Mouse (Mus musculus) hindbrain, embryonic 10.5 days (tissue): Measurements from ENCODE around the gene Slc35d2. TPM values are rescaled to one million over a fixed set of nuclear protein-coding genes. Genes with fewer than 3 reads are reported as not detected.

Experiments
- DNase-seq: peaks from one replicate; pipeline ENCODE4 v3.0.0-alpha.2; 2017; ENCODE audit warnings: low spot score
- H3K27ac ChIP-seq: fragments of 300-500 bp; sonication (generic); 2 replicates; pipeline ENCODE4 v1.5.1; 2016; ENCODE audit warnings: mild to moderate bottlenecking, moderate library complexity
- H3K27me3 ChIP-seq: fragments of 300-500 bp; sonication (generic); 2 replicates; pipeline ENCODE4 v1.6.1; 2016; ENCODE audit warnings: mild to moderate bottlenecking; ENCODE audit not compliant: poor library complexity, insufficient read depth, severe bottlenecking
- H3K36me3 ChIP-seq: fragments of 300-500 bp; sonication (generic); 2 replicates; pipeline ENCODE4 v1.6.1; 2016; ENCODE audit warnings: mild to moderate bottlenecking, moderate library complexity
- H3K4me1 ChIP-seq: fragments of 300-500 bp; sonication (generic); replicated peaks from 2 replicates; pipeline ENCODE4 v1.6.1; 2016; ENCODE audit warnings: mild to moderate bottlenecking
- H3K4me3 ChIP-seq: fragments of 300-500 bp; sonication (generic); 2 replicates; pipeline ENCODE4 v1.5.1; 2016; ENCODE audit warnings: mild to moderate bottlenecking, moderate library complexity
- H3K9me3 ChIP-seq: fragments of 300-500 bp; sonication (generic); 2 replicates; pipeline ENCODE4 v1.6.1; 2016; ENCODE audit warnings: mild to moderate bottlenecking, moderate library complexity
- WGBS: fragments of 180-500 bp; shearing (Covaris S2); methylation state at CpG from one replicate; pipeline ENCODE4 v1.1.7; 2016; 5-methylcytosine and 5-hydroxymethylcytosine counted together
- polyA plus RNA-seq: library from polyadenylated mRNA; unstranded; fragments of >200 nt; fragmentation: Nextera tagmentation; extraction: Ambion mirVana; gene quantifications from 2 replicates; pipeline ENCODE4 v1.2.1, GENCODE M21; 2016

Gene Slc35d2
- polyA plus RNA-seq, 1 experiment from 2014 or later: 6.9 TPM

DNA sequence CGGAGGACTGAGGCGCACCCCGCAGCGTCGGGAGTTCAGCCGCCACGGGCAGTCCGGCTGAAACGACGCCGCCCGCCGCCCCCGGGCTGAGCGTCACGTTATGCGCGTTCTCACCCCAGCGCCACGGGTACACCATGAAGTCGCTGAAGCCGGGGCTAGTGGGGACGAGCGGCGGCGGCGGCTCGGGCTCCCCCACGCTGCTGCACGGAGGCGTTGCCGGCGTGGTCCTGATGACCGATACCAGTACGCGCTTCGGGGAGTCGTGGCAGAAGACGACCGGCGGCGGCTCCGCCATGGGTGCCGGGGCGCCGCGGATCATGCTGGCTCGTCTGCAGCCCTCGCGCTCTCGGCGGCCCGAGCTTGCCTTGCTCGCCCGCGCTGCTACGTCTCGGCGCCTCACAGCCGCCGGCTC lies 23.5 kb upstream of the Slc35d2 start:
- no peak for DNase-seq
- H3K27me3 ChIP-seq: no peaks in the 10 kb centered on the region
- peak overlapping the region; percentile 94 for H3K27ac ChIP-seq
- under 1% methylated on average over 61 of the region's 61 CpGs for WGBS
- H3K4me3 ChIP-seq: peak overlapping the region; percentile 95
- H3K36me3 ChIP-seq: no peaks in the 10 kb centered on the region; the same call in 1 of the 2 replicates
- H3K9me3 ChIP-seq: no peaks in the 10 kb centered on the region
- H3K4me1 ChIP-seq: peaks cover 58% of the 10 kb centered on the region

DNA sequence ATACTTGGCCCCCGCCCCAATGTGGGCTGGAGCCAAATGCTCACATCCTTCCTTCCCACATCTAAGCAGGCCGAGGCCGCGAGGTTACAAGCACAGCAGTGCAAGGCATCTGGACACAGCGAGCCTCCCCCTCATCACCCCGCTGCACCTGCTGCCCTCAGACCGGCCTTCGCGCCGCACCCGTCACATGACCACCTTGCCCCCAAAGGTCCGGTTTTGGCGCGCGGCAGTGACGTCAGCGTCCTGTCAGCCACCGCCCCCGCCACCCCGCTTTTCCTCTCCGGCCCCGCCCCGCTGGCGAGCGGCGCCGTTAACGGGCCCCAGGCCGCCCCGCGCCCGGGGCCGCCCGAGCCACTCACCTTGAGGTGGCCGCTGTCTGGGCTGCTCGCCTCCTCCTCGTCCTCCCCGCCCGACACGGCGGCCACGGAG lies 23.1 kb upstream of the Slc35d2 start:
- under 1% methylated on average over 42 of the region's 42 CpGs for WGBS
- peak; percentile 89 for DNase-seq
- peak overlapping the region; percentile 94 for H3K27ac ChIP-seq

DNA sequence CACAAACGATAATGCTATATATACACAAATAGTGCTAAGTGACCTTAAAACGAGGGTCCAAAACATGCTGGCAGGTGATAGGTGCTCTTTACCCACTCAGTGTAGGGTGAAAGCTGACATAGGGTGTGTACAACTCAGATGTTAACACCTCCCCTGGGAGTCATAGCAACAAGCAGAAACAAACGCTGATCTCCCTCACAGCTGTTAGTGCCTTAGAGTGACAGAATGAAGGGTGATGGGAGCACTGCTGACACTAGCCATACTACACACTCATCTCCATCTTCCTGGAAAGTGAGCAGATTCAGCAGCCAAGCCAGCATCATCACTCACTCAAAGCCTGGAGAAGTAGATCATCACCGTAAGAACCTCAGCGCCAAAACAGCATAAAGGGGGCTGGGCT lies 21.0 kb upstream of the Slc35d2 start:
- WGBS: 79% methylated on average over 5 of the region's 5 CpGs
- peak overlapping the region; percentile 95 for H3K4me3 ChIP-seq
- H3K4me1 ChIP-seq: peaks cover 52% of the 10 kb centered on the region
- no peak overlapping the region for H3K27ac ChIP-seq
- no peaks in the 10 kb centered on the region for H3K9me3 ChIP-seq
- no peak for DNase-seq
- H3K27me3 ChIP-seq: no peaks in the 10 kb centered on the region
- H3K36me3 ChIP-seq: peaks cover under 1% of the 10 kb centered on the region; the same call in 1 of the 2 replicates

More for the DNA sequence above, 23.1 kb upstream of the Slc35d2 start:
- Histone ChIP-seq H3K9me3 (no peaks in the 10 kb centered on the region), H3K4me3 (peak overlapping the region; percentile 95), H3K4me1 (peaks cover 58% of the 10 kb centered on the region), H3K27me3 (no peaks in the 10 kb centered on the region), H3K36me3 (no peaks in the 10 kb centered on the region; the same call in 1 of the 2 replicates)

DNA sequence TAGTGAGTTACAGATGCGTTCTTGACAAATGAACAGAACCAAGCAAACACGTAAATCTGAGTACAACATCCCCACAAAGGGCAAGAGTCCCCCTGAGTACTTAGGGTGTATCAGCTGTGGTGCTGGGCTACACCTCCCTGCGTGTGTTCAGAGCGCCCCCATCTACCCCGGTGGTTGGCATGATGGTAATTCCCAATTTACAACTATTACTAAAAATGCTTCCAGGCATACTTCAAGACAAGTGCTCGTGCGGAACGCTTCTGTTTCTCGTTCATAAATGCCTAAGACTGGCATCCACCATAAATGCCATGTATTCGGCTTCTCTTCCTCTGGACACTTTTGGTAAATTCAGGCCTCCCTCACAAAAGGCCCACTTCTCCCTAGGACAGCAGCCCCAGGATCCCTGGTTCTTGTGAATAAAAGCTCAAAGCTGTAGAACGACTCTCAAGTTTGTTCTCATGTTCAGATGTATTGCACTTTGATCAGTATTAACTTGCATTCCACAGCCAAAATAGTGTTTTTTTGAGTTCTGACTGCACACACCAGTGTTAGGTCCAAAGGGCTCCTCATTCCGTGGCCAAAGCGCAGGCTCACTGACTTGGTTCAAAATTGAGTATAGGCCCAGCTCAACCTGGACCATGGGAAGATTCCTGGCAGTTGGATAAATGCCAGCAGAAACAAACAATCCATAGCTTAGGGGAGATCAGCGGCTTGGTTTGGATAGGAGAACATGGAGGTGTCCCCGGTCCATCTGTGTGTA lies 628 bp upstream of the Slc35d2 start:
- DNase-seq: peak; percentile 38
- Histone ChIP-seq H3K4me3 (peak overlapping the region; percentile 62), H3K27me3 (no peaks in the 10 kb centered on the region), H3K27ac (peak overlapping the region; percentile 87), H3K36me3 (peaks cover 36% of the 10 kb centered on the region), H3K9me3 (no peaks in the 10 kb centered on the region), H3K4me1 (peaks cover 24% of the 10 kb centered on the region)
- 47% methylated on average over 15 of the region's 15 CpGs for WGBS

DNA sequence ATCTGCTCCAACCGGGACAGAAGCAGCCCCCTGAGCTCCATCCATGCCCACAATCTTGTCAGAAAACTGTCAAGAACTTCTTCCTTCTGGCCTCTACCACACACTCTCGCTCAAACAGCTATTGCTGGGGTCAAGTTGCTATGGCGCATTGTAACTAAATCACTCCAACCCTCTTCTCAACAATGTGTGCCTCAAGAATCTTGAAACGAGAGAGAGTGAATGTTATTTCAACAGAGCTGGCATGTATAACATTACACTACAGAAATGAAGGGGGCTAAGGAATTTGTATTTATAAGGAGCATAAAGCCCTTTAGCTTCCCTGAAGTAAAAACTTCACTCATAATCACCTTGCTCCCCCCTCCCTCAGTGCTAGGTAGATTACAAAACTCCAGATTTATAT lies 2.9 kb downstream of the Slc35d2 start:
- H3K4me3 ChIP-seq: no peak overlapping the region
- H3K36me3 ChIP-seq: 0 out of 2 replicates have a peak, but pooled peaks cover 5% of the 10 kb centered on the region
- DNase-seq: no peak
- H3K9me3 ChIP-seq: no peaks in the 10 kb centered on the region
- 65% methylated on average over 4 of the region's 4 CpGs for WGBS
- H3K4me1 ChIP-seq: peaks cover 24% of the 10 kb centered on the region
- H3K27me3 ChIP-seq: no peaks in the 10 kb centered on the region
- no peak overlapping the region for H3K27ac ChIP-seq

DNA sequence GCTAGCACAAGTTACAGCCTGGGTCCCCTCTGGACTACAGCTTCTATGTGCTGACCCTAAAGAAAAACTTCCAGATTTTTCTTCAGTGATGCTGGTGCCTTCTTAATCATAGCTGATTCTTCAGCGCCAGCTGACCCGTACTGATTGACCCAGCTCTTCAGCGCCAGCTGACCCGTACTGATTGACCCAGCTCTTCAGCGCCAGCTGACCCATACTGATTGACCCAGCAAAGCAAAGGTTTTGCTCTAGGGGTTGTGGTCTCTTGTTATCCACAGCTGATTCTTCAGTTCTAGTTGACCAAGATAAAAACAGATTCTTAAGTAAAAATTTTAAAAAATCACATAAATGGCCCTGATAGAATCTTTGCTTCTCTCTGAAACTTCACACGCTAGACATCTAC lies 4.3 kb downstream of the Slc35d2 start:
- H3K27ac ChIP-seq: no peak overlapping the region
- no peaks in the 10 kb centered on the region for H3K9me3 ChIP-seq
- no peak for DNase-seq
- H3K27me3 ChIP-seq: no peaks in the 10 kb centered on the region
- no peaks in the 10 kb centered on the region for H3K36me3 ChIP-seq
- H3K4me1 ChIP-seq: peaks cover 24% of the 10 kb centered on the region
- 84% methylated on average over 6 of the region's 6 CpGs for WGBS
- no peak overlapping the region for H3K4me3 ChIP-seq

DNA sequence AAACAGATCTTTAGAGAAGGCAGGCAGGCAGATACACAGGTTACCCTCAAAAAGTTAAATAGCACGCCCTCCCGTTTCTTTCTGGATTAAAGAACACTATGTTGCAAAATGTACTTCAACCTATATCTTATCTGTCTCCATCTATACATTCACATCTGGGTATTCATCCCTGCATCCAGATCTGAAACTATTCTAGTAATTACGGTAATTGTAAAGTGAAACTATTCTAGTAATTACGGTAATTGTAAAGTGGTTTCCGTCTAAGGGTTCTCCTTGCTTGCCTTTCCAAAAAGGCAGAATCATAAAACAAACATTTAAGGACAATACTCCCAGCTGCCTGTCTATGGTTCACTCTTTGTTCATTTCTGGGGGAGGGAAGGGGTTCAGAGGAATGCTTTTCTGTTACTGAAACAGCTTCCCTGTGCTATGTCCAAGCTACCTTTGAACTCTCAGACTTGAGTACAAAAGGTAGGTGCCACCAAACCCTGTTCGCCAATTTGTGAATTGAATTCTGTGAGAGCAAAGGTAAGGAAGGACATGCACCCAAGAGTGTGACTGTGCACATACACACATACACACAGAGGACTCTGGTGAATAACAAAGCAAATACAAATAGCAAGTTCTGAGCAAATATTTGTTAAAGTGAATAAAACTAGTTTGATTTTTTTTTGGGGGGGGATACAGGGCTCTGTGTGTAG lies 5.5 kb downstream of the Slc35d2 start:
- WGBS: 28% methylated on average over 6 of the region's 6 CpGs
- no peak for DNase-seq
- Histone ChIP-seq H3K27ac (no peak overlapping the region), H3K9me3 (no peaks in the 10 kb centered on the region), H3K27me3 (no peaks in the 10 kb centered on the region), H3K4me1 (peaks cover 14% of the 10 kb centered on the region), H3K4me3 (no peak overlapping the region), H3K36me3 (no peaks in the 10 kb centered on the region)

DNA sequence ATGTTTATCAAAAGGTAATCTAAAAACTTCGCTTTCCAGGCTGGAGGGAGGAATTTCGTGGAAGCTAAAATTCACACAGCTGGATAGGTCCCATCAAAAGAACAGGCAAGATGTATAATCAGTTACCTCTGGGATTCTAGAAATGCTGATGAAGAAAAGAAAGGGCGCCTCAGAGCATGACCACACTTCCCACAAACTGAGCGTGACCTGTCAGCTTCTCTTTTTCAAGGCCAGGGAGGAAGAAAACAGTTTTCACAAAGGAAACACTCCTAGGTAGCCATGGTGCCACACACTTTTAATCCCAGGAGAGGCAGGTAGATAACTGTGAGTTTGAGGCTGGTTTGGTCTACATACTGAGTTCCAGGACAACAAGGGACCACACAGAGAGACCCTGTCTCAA lies 8.4 kb downstream of the Slc35d2 start:
- WGBS: 54% methylated on average over 4 of the region's 4 CpGs
- Histone ChIP-seq H3K9me3 (no peaks in the 10 kb centered on the region), H3K27me3 (no peaks in the 10 kb centered on the region), H3K27ac (no peak overlapping the region), H3K4me1 (peaks cover 2% of the 10 kb centered on the region), H3K4me3 (no peak overlapping the region), H3K36me3 (no peaks in the 10 kb centered on the region)
- DNase-seq: no peak

DNA sequence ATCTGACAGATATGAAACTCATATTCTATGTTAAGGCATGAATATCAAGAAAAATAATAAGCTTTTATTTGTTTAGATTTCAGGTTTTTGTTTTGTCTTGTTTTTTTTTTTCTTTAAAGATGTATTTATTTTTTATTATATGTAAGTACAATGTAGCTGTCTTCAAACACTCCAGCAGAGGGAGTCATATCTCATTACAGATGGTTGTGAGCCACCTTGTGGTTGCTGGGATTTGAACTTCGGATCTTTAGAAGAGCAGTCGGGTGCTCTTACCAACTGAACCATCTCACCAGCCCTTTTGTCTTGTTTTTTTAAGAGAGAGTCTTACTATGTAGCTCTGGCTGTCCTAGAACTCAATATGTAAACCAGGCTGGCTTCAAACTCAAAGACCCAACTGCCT lies 11.7 kb downstream of the Slc35d2 start:
- no peaks in the 10 kb centered on the region for H3K27me3 ChIP-seq
- H3K36me3 ChIP-seq: no peaks in the 10 kb centered on the region
- WGBS: 61% methylated on average over 2 of the region's 2 CpGs
- no peak overlapping the region for H3K4me3 ChIP-seq
- DNase-seq: no peak
- no peaks in the 10 kb centered on the region for H3K9me3 ChIP-seq
- no peak overlapping the region for H3K27ac ChIP-seq
- H3K4me1 ChIP-seq: 0 out of 2 replicates have a peak, but pooled peaks cover 1% of the 10 kb centered on the region

DNA sequence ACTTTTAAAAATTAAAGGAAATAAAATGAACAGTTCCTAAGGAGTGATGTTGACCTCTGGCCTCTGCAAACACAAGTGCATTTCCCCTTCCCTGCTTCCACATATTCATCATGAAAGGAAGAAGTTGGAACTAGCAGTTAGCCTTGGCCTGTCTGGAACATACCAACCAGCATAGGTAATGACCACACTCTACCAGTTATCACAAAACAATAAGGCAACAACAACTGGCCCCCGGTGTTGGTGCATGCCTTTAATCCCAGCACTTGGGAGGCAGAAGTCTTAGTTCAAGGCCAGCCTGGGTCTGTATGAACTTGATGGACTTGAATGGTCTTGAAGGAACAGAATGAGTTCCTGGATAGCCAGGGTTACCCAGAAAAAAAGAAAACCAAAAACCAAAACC lies 18.7 kb downstream of the Slc35d2 start:
- Histone ChIP-seq H3K36me3 (no peaks in the 10 kb centered on the region), H3K4me3 (no peak overlapping the region), H3K27me3 (peaks cover 15% of the 10 kb centered on the region), H3K9me3 (no peaks in the 10 kb centered on the region), H3K4me1 (peaks cover 36% of the 10 kb centered on the region), H3K27ac (no peak overlapping the region)
- WGBS: 98% methylated on average over 1 of the region's 1 CpGs
- no peak for DNase-seq

DNA sequence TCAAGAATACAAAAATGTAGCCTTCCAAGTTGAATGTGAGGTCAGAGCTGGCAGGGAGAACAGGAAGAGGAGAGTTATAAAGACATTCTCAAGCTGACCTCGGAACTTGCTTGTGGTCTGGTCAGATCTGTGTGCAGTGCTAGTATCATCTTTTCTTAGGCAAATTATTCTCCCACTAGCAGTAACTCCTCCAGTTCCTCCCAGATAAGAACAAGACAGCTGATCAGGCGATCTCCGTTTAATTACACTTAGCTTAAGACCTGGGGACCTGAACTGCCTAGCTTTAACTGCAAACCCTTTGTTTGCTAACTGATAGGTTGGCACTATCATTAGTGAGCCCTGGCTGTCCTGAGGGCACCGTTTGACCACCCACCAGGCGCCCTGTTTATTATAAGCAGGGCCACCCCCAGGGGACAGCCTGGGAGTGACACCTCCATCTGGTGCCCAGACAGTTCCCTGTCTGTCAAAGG lies 20.8 kb downstream of the Slc35d2 start:
- Histone ChIP-seq H3K36me3 (no peaks in the 10 kb centered on the region), H3K27ac (peak overlapping the region; percentile 76), H3K9me3 (no peaks in the 10 kb centered on the region), H3K27me3 (peaks cover 33% of the 10 kb centered on the region), H3K4me1 (peaks cover 36% of the 10 kb centered on the region), H3K4me3 (no peak overlapping the region; the same call in 1 of the 2 replicates)
- 24% methylated on average over 5 of the region's 5 CpGs for WGBS
- DNase-seq: peak; percentile 38

DNA sequence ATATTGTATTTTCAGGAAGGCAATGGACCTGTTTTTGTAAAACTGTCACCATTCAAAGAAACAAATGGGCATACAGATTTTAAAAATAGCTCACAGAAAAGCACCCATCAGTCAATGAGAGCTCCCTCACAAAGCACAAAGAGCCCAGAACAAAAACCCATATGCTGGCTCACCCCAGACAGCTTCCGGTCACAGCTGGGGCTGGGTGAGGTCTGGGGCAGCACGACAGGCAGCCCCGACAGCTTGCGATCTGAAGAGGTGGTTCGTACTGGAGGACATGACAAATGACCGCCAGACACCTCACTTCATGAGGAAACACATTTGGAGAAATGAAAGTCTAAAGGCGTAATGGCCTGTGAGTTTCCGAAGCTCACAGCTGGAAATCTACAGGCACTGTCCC lies 21.6 kb downstream of the Slc35d2 start:
- Histone ChIP-seq H3K9me3 (no peaks in the 10 kb centered on the region), H3K36me3 (no peaks in the 10 kb centered on the region), H3K4me3 (no peak overlapping the region), H3K27ac (peak overlapping the region; percentile 76), H3K4me1 (peaks cover 36% of the 10 kb centered on the region), H3K27me3 (peaks cover 37% of the 10 kb centered on the region)
- WGBS: 11% methylated on average over 8 of the region's 8 CpGs
- peak; percentile 77 for DNase-seq

DNA sequence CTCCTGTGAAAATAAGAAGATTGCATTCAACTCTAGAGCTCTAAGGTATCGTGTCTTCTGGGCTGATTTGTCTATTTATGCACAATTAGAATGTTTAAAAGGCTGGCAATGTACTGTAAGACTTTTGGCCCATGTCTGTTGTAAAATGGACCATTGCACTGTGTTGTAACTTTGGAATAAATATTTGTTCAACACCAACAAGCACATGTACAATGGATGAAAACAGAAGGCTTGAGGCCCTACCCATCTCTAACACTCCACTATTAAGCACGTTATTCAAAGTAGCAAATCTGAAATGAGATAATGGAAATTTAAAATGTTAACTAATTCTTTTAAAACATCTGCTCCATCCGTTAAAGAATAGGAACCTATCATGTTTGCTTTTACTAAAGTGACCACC lies 22.1 kb downstream of the Slc35d2 start:
- WGBS: 44% methylated on average over 3 of the region's 3 CpGs
- Histone ChIP-seq H3K36me3 (no peaks in the 10 kb centered on the region), H3K4me1 (peaks cover 34% of the 10 kb centered on the region), H3K27ac (peak overlapping the region; percentile 76), H3K4me3 (no peak overlapping the region), H3K27me3 (peaks cover 41% of the 10 kb centered on the region), H3K9me3 (no peaks in the 10 kb centered on the region)
- no peak for DNase-seq
